Mouse (Mus musculus) limb, embryonic 15.5 days (tissue): ENCODE data around the gene Slc12a1. TPM values are rescaled to one million over a fixed set of nuclear protein-coding genes. Genes with fewer than 3 reads are reported as not detected.

Experiments used
- ATAC-seq: fragments of 200-750 bp; cut with Nextera tagmentation; 2 replicates; pipeline ENCODE4 v1.8.0; 2017; ENCODE audit warnings: low read depth, moderate TSS enrichment; ENCODE audit not compliant: insufficient number of reproducible peaks, low FRiP score, low TSS enrichment
- H3K27ac ChIP-seq: fragments of 300-500 bp; sonication (generic); 2 replicates; pipeline ENCODE4 v1.5.1; 2015; ENCODE audit warnings: moderate library complexity, mild to moderate bottlenecking, inconsistent platforms
- H3K27me3 ChIP-seq: fragments of 300-500 bp; sonication (generic); 2 replicates; pipeline ENCODE4 v1.6.1; 2015; ENCODE audit warnings: inconsistent platforms
- H3K36me3 ChIP-seq: fragments of 300-500 bp; sonication (generic); 2 replicates; pipeline ENCODE4 v1.6.1; 2015; ENCODE audit warnings: inconsistent platforms
- H3K4me1 ChIP-seq: fragments of 300-500 bp; sonication (generic); 2 replicates; pipeline ENCODE4 v1.6.1; 2015; ENCODE audit warnings: inconsistent platforms
- H3K4me2 ChIP-seq: fragments of 300-500 bp; sonication (generic); 2 replicates; pipeline ENCODE4 v1.6.1; 2015; ENCODE audit warnings: mild to moderate bottlenecking, inconsistent platforms
- H3K4me3 ChIP-seq: fragments of 300-500 bp; sonication (generic); 2 replicates; pipeline ENCODE4 v1.5.1; 2015; ENCODE audit warnings: mild to moderate bottlenecking, inconsistent platforms
- H3K9ac ChIP-seq: fragments of 300-500 bp; sonication (generic); 2 replicates; pipeline ENCODE4 v1.6.1; 2015; ENCODE audit warnings: inconsistent platforms
- H3K9me3 ChIP-seq: fragments of 300-500 bp; sonication (generic); 2 replicates; pipeline ENCODE4 v1.6.1; 2016; ENCODE audit warnings: inconsistent platforms
- WGBS: fragments of 180-500 bp; shearing (Covaris S2); methylation state at CpG from one replicate; pipeline ENCODE4 v1.1.7; 2015; 5-methylcytosine and 5-hydroxymethylcytosine counted together
- polyA plus RNA-seq: library from polyadenylated mRNA; unstranded; fragments of >200 nt; fragmentation: Nextera tagmentation; extraction: Ambion mirVana; gene quantifications from 2 replicates; pipeline ENCODE4 v1.2.1, GENCODE M21; 2015

The Slc12a1 gene
- polyA plus RNA-seq, 1 experiment from 2014 or later = not detected

DNA sequence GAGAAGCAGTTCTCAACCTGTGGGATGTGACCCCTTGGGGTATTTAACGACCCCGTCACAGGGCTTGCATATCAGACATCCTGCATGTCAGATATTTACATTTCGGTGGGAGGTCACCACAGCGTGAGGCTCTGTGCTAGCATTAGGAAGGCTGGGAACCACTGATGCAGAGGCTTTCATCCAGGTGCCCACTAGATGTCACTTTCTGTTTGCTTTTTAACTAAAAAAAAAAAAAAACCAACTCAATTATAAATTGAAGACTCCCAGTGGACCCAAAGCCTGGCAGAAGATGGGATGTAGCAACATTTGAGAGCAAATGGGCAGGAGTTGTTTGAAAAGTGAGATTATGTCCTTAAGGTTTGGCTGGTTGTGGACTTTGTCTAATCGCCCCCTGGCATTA, 110.8 kb downstream of the Slc12a1 start:
- H3K4me1 ChIP-seq = peaks cover 8% of the 10 kb centered on the region; the same call in 1 of the 2 replicates
- H3K36me3 ChIP-seq = peaks cover 7% of the 10 kb centered on the region
- no peaks in the 10 kb centered on the region for H3K9me3 ChIP-seq
- H3K27me3 ChIP-seq = no peaks in the 10 kb centered on the region
- no peak overlapping the region for H3K27ac ChIP-seq
- H3K4me3 ChIP-seq = no peak overlapping the region
- H3K4me2 ChIP-seq = no peak overlapping the region
- 16% methylated on average over 5 of the region's 5 CpGs for WGBS
- no peak for ATAC-seq
- H3K9ac ChIP-seq = no peak overlapping the region

GRCm38 (mm10) chr2:125263753-125264152, 111.4 kb downstream of the Slc12a1 start:
- no peak for ATAC-seq
- WGBS = 10% methylated on average over 9 of the region's 9 CpGs
- H3K4me2 ChIP-seq = no peak overlapping the region
- no peak overlapping the region for H3K9ac ChIP-seq
- H3K4me1 ChIP-seq = peaks cover 8% of the 10 kb centered on the region; the same call in 1 of the 2 replicates
- H3K36me3 ChIP-seq = peaks cover 3% of the 10 kb centered on the region
- no peak overlapping the region for H3K4me3 ChIP-seq
- H3K27ac ChIP-seq = peak overlapping the region; percentile 23; the same call in 1 of the 2 replicates
- no peaks in the 10 kb centered on the region for H3K9me3 ChIP-seq
- no peaks in the 10 kb centered on the region for H3K27me3 ChIP-seq

DNA sequence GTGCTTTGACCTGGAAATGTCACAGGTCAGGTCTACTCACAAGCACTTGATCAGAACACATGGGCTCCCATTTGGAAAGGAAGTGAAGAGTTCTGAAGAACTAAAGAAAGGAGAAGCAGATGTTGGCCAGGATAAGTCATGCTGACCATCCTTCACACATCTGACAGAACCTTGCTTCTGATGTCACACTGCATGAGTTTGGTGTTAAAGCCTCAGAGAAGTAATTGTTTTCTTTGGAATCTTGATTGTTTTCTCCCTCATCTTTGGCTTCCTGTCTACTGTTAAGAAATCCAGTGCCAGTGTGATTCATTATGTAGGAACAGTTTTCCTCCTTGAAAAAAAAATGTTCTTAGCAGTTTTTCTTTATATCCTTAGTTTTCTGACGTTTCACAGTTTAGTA, 116.6 kb downstream of the Slc12a1 start:
- H3K9ac ChIP-seq = no peak overlapping the region
- no peaks in the 10 kb centered on the region for H3K27me3 ChIP-seq
- 62% methylated on average over 1 of the region's 1 CpGs for WGBS
- H3K4me2 ChIP-seq = no peak overlapping the region
- H3K36me3 ChIP-seq = no peaks in the 10 kb centered on the region
- no peak overlapping the region for H3K27ac ChIP-seq
- H3K9me3 ChIP-seq = no peaks in the 10 kb centered on the region; the same call in 1 of the 2 replicates
- ATAC-seq = no peak
- H3K4me1 ChIP-seq = peaks cover 2% of the 10 kb centered on the region; the same call in 1 of the 2 replicates
- H3K4me3 ChIP-seq = no peak overlapping the region

- no peaks in the 10 kb centered on the region for H3K27me3 ChIP-seq
- no peaks in the 10 kb centered on the region; the same call in 1 of the 2 replicates for H3K9me3 ChIP-seq
- peaks cover 4% of the 10 kb centered on the region for H3K4me1 ChIP-seq
- ATAC-seq = no peak
- H3K36me3 ChIP-seq = no peaks in the 10 kb centered on the region
- H3K4me3 ChIP-seq = no peak overlapping the region
- 30% methylated on average over 5 of the region's 5 CpGs for WGBS
- no peak overlapping the region for H3K4me2 ChIP-seq
- H3K27ac ChIP-seq = peak overlapping the region; percentile 63; the same call in 1 of the 2 replicates
- H3K9ac ChIP-seq = no peak overlapping the region
Measured at GRCm38 (mm10) chr2:125275617-125276016, 123.3 kb downstream of the Slc12a1 start.

GRCm38 (mm10) chr2:125276692-125277091, 124.4 kb downstream of the Slc12a1 start:
- Histone ChIP-seq H3K36me3 (no peaks in the 10 kb centered on the region), H3K4me2 (no peak overlapping the region), H3K27me3 (no peaks in the 10 kb centered on the region), H3K9ac (no peak overlapping the region), H3K4me3 (no peak overlapping the region), H3K9me3 (no peaks in the 10 kb centered on the region), H3K4me1 (peaks cover 4% of the 10 kb centered on the region), H3K27ac (no peak overlapping the region)
- WGBS = 86% methylated on average over 5 of the region's 5 CpGs
- ATAC-seq = no peak

DNA sequence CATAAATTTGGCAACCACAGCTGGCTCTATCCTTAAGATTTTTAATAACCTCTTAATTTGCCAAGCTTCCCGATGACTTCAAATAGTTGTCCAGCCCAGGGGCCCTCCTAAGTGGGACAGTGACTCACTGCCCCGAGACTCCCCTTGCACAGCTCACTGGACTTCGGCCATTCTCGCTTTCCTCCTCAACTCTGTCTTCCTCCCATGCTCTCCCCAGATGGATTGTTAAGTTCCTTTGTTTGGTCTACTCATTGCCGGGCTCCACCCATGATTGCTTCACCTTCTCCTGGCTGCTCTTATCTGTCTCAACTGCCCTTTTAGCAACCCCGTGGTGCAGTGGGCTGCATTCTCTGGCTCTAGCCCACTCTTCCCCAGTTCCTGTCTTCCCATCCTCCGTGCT, 126.2 kb downstream of the Slc12a1 start:
- Histone ChIP-seq H3K4me2 (no peak overlapping the region), H3K9ac (no peak overlapping the region), H3K27ac (no peak overlapping the region), H3K36me3 (no peaks in the 10 kb centered on the region), H3K4me1 (peaks cover 9% of the 10 kb centered on the region), H3K4me3 (no peak overlapping the region), H3K27me3 (no peaks in the 10 kb centered on the region), H3K9me3 (no peaks in the 10 kb centered on the region)
- ATAC-seq = no peak
- WGBS = 63% methylated on average over 7 of the region's 7 CpGs

Other genes starting within 250 kb of the Slc12a1 start
- 4.7 and 5.5 TPM in 2 replicates for gene Slc24a5, start 84.4 kb upstream of the Slc12a1 start, polyA plus RNA-seq
- 72.4 and 80.6 TPM in 2 replicates for gene Myef2, start 28.8 kb upstream of the Slc12a1 start, polyA plus RNA-seq
- not detected in 2 replicates for gene Ctxn2, start 15.8 kb upstream of the Slc12a1 start, polyA plus RNA-seq
- gene Dut, start 94.7 kb downstream of the Slc12a1 start, polyA plus RNA-seq = 97.0 and 100 TPM in 2 replicates